Mouse (Mus musculus) stomach, embryonic 14.5 days (tissue): ENCODE results near the gene Ints6l. TPM values are rescaled to one million over a fixed set of nuclear protein-coding genes. Genes with fewer than 3 reads are reported as not detected.

Experiments
- polyA plus RNA-seq: library from polyadenylated mRNA; unstranded; fragments of >200 nt; fragmentation: Nextera tagmentation; extraction: Ambion mirVana; gene quantifications from 2 replicates; pipeline ENCODE4 v1.2.1, GENCODE M21; 2014

Ints6l gene
- polyA plus RNA-seq, 1 experiment from 2014 or later = 28.0 TPM

Other genes starting within 250 kb of the Ints6l start
- not detected in 2 replicates for gene Gm773, start 242.0 kb upstream of the Ints6l start, polyA plus RNA-seq
- gene Zfp449, start 108.5 kb upstream of the Ints6l start, polyA plus RNA-seq = 11.4 and 13.9 TPM in 2 replicates
- 4.1 and 4.4 TPM in 2 replicates for gene Smim10l2a, start 80.3 kb upstream of the Ints6l start, polyA plus RNA-seq
- 3.0 and 4.6 TPM in 2 replicates for gene Gm2174, start 6.9 kb upstream of the Ints6l start, polyA plus RNA-seq
- gene Gm10477, start 69.9 kb downstream of the Ints6l start, polyA plus RNA-seq = not detected in 2 replicates
- not detected in 2 replicates for gene Gm648, start 94.7 kb downstream of the Ints6l start, polyA plus RNA-seq
- 28.8 and 29.5 TPM in 2 replicates for gene Mmgt1, start 143.2 kb downstream of the Ints6l start, polyA plus RNA-seq
- gene Slc9a6, start 154.9 kb downstream of the Ints6l start, polyA plus RNA-seq = 11.9 and 12.4 TPM in 2 replicates